Mouse (Mus musculus): ENCODE data around the gene Iqcn. TPM values are rescaled to one million over a fixed set of nuclear protein-coding genes. Genes with fewer than 3 reads are reported as not detected.

Gene Iqcn
- total RNA-seq (2022), result under 1 TPM in 2 of 4 experiments, not detected in 2; 0.14 to 0.16 TPM

GRCm38 (mm10) chr8:70703287-70703686 is at the start of gene Iqcn:
TSS of gene Iqcn (plus strand) at chr8:70703457.
- DNase-seq (ENCODE audit: low spot score in 2 of 2), result no peak

DNA sequence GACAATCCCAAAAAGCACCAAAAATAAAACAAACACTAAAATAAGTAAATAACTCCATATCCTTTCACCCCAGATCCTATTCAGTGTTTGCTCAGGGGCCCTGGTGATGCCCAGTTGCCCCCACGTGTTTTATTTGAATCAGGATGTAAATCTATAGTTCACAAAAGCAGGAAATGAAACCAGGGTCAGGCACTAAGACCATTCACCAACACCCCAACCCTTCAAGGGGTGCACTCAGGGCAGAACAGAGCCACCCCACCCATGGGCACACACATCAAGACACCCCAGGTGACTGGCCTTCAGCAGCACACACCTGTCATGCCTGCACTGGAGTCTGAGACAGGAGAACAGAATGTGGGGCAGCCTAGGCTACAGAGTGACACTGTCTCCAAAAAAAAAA is 49.1 kb upstream of the Iqcn start:
- DNase-seq (ENCODE audit: low spot score in 2 of 2), result no peak

DNA sequence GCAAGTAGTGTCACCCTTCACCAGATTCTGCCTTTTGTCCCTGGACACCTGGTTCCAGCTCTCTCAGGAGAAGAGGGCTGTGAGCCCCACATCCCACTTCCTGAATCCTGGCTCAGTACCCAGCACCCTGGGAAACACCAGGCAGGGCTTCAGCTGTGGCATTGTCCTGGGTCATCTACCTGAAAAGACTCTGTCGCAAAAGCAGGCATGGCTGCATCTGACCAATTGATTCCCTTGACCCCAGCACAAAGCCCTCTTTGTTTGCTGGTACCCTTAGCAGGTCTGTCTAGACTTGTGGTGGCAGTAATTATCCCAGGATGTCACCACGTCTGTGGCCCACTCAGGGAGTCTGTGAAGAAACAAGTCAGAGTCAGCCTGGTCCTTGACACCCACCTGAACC is 47.8 kb upstream of the Iqcn start:
- no peak for DNase-seq (ENCODE audit: low spot score in 2 of 2)

GRCm38 (mm10) chr8:70656193-70656790 is 47.0 kb upstream of the Iqcn start:
- DNase-seq (ENCODE audit: low spot score in 2 of 2), result no peak

- no peak for DNase-seq (ENCODE audit: low spot score in 2 of 2)
Observed at GRCm38 (mm10) chr8:70657214-70657613, 46.0 kb upstream of the Iqcn start.

DNA sequence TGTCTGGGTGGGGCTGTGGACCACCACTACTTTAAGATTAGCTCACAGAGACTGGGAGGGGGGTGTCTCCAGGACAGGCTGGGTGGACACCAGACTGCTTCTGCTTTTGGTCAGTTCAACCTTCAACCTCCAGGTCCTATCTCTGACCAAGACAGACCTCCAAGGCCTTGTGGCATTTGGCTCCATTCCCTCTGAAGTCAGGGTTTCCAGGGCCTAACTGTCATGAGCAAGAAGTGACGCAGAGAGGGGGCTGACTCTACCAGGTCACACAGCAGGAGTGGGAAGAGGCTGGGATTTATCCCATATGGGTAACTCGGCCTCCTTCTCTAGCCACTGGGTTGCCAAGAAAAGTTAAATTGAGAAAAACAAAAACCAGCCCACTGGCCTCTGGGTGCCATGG is 45.5 kb upstream of the Iqcn start:
- no peak for DNase-seq (ENCODE audit: low spot score in 2 of 2)

DNA sequence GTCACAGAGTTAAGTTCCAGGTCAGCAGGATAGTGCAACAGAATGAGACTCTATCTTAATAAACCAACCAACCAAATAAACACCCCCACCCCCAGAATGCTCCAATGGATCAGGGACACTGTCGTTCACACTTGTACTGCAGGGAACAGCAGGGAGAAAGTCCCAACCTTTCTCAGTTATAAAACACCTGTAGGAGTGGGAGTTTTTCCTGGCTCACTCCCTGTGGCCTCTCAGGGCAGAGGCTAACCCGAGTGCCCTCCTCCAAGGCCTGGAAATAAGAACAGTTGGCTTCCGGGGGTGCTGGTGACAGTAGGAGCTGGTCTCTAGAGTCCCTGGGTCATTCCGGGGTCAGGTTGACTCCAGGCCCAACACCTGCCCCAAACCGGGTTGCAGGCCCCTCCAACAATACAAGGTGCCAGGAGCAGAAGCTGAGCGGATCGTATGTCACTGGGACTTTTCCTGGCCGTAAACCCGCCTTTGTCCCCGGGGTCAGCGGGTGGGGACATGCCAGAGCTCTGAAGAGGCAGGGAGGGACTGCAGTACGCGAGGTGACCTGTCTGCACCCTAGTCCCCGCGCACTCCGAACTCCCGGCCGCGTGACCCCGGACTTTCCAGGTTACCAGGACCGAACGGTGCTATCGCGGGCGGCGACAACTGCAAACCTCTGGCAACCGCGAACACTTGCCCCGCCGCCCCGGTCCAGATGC is 44.2 kb upstream of the Iqcn start:
- no peak for DNase-seq (ENCODE audit: low spot score in 2 of 2)

DNA sequence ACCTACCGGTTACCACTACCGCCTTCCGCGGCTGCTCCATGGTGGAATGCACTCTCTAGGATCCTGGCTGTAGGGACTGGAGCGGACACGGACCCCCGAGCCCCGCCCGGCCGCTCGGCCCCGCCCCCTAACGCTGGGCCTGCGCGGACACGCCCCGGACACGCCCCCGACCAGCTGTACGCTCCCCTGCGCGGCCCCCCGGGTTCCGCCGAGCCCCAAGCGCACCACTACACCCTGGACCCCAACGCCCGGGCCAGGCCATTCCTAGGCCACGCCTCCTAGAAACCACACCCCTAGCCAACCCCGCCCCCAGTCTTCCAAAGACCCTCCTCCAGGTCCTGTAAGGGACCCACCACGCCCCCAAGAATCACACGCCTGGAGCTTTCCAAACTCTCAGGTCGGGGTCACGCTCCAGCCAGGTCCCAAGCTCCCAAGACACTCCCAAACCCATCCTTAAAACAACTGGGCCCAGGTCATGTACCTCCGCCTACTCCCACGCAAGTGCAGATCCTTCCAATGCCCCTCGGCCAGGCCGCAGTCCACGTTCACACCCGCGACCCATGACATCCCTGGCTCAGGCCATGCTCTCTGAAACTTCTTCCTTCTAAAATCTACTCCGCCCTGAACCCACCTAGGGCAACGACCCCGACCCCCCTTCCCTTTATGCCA is 43.5 kb upstream of the Iqcn start:
- DNase-seq (ENCODE audit: low spot score in 2 of 2), result peak; percentile 68 to 77

- no peak for DNase-seq (ENCODE audit: low spot score in 2 of 2)
Observed at GRCm38 (mm10) chr8:70660273-70660725, 43.0 kb upstream of the Iqcn start, which contains the start of gene Pgpep1. TSS of gene Pgpep1 (minus strand) at chr8:70660388.

DNA sequence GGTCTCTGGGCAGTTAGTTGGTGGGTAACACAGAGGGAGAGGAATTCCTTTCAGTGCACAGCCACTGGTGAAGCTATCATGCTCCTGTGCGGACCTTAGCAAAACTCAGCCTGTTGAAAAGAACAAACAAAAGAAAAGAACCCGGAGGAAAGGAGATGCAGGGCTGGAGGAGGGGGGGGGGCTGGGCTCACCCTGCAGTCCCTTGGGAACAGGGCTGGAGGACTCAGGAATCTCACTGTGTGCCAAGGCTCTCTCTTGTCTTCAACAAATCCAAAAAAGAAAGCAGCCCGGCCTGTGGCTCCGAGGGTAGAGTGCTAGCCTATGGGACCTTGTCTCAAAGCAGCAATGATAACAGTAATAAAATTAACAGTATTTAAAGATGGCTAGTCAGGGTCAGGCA is 39.6 kb upstream of the Iqcn start:
- no peak for DNase-seq (ENCODE audit: low spot score in 2 of 2)

DNA sequence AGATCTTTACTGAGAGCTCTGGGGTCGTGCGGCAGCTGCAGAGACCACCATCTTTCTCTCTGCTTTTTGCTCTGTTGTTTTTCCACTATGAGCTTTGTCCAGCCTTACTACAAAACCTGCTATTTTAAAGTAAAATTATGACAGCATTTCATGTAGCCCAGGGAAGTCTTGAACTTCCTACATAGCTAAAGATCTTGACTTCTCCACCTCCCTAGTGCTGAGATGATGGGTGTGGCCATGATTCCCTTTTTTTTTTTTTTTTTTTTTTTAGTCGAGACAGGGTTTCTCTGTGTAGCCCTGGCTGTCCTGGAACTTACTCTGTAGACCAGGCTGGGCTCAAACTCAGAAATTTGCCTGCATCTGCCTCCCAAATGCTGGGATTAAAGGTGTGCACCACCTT is 38.6 kb upstream of the Iqcn start:
- no peak for DNase-seq (ENCODE audit: low spot score in 2 of 2)

GRCm38 (mm10) chr8:70665599-70665998 is 37.7 kb upstream of the Iqcn start:
- DNase-seq (ENCODE audit: low spot score in 2 of 2), result no peak

- DNase-seq (ENCODE audit: low spot score in 2 of 2), result peak; percentile 56 to 58
Observed at GRCm38 (mm10) chr8:70667071-70667470, 36.2 kb upstream of the Iqcn start.

- no peak for DNase-seq (ENCODE audit: low spot score in 2 of 2)
Observed at GRCm38 (mm10) chr8:70671615-70672324, 31.5 kb upstream of the Iqcn start.

GRCm38 (mm10) chr8:70672325-70673078 is 30.8 kb upstream of the Iqcn start:
- no peak for DNase-seq (ENCODE audit: low spot score in 2 of 2)

DNA sequence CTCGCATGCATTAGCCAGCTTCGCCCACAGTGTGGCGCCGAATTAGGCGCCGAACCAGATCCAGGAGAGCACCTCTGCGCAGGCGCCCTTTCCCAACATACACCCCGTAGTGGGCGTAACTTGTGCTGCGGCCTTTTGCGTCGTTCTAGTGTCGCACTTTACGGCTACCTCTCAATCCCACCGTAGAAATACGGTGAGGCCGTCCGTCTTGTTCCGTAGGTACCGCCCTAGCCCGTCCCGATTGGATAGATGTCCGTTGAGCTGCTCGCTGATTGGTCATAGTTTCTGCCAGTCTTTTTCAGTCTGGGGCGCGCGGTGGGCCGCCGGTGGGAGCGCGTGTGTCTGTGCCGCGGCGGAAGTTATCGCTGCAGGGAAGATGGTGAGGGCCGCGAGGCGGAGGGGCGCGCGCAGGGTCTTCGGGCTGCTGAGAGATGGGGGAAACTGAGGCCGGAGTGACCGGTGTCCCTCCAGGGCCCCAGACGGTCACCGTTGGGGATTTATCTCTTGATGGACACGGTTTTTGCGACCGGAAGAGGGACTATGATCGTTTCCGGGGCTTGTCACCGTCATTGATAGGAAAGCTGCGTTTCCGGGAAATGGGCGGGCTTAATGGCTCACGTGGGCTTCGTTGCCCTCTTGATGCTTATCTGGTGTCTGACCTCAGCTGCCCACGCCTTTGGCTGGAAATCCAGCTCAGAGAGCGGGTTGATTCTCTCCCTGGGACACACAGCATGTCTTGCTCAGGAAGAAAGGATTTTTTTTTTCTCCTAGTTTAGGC is 30.0 kb upstream of the Iqcn start, which contains the start of gene Lsm4:
TSS of gene Lsm4 (plus strand) at position 170 of the 778 bp plus-strand sequence.
- peak; percentile 98 to 99 for DNase-seq (ENCODE audit: low spot score in 2 of 2)

DNA sequence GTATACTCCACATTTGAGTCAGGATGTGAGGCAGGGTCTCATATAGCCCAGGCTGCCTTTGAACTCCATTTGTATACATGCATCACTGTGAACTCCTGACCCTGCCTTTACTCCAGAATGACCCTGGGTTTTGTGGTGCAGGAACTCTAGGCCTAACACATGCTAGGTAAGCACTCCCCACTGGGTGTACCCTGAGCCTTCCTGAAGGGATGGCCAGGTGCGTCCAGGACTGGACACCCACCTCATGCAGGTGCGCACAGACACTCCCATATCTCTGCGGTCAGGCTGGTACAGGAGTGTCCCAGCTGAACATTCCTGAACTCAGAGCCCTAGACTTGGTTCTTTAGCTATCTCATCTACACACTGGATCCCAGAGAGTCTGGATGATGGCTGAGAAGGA is 29.1 kb upstream of the Iqcn start:
- no peak for DNase-seq (ENCODE audit: low spot score in 2 of 2)

DNA sequence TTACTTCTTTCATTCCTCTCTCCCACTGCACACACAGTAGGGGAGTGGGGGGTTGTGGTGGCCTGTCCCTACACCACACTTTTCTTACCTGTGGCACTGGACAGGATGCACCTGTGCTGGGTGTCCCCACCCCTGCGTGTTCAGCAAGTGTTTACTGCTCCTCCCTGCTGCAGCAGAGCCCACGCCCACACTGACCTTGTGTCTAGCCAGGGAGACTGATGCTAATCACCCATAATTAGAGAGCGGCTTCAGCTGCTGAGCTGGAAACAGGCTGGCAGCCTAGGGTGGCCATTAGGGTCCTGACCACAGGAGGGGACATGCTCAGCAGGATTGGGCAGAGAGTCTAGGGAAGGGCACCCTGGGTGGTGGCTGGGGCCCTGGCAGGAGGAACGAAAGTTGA is 28.5 kb upstream of the Iqcn start:
- DNase-seq (ENCODE audit: low spot score in 2 of 2), result no peak

DNA sequence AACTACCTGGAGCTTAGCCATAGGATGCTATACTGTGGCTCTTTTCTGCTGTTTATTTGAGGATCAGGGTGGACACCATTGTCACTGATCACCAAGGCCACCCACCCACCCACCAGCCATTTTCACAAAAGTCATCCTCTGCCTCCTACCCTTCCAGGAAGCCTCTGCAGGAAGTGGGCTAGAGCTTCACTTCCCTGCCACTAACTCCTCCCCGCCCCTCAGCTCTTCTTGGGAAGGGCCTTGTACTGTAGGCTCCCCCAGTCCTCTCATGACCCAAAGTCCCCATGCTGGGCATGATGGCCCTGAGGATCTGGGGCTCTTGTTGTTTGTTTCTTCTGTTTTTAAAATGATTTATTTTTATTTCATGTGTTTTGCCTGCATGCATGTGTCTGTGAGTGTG is 27.9 kb upstream of the Iqcn start:
- no peak for DNase-seq (ENCODE audit: low spot score in 2 of 2)

GRCm38 (mm10) chr8:70677451-70678080 is 25.7 kb upstream of the Iqcn start:
- no peak for DNase-seq (ENCODE audit: low spot score in 2 of 2)
